Mouse (Mus musculus) layer of hippocampus, adult 9-10 months (tissue): Measurements from ENCODE around the gene Pheta1.

Experiments
- DNase-seq: peaks from one replicate; pipeline ENCODE4 v3.0.0; 2022; ENCODE audit warnings: low spot score

Gene Pheta1

GRCm38 (mm10) chr5:121848743-121849142, at the start of gene Pheta1:
TSS of gene Pheta1 (plus strand) at chr5:121848984.
- DNase-seq: peak; percentile 79

- DNase-seq: no peak
These were observed 41.6 kb upstream of the Pheta1 start for GRCm38 (mm10) chr5:121807186-121807585.

DNA sequence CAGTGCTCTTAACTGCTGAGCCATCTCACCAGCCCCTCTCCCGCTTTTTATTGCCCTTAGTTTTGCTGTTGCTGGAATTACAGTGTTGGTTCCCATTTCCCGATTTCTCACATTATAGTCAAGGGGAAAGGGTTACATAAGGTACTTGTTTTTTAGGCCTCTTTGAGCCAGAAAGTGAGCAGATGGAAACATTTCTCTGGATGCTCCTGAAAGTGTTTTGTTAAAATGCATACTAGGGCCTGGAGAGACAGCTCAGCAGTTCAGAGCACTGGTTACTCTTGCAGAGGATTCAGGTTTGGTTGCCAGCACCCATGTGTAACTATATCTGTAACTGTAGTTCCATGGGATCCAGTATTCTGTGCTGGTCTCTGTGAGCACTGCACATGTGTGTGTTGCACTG, 40.6 kb upstream of the Pheta1 start:
- no peak for DNase-seq

DNA sequence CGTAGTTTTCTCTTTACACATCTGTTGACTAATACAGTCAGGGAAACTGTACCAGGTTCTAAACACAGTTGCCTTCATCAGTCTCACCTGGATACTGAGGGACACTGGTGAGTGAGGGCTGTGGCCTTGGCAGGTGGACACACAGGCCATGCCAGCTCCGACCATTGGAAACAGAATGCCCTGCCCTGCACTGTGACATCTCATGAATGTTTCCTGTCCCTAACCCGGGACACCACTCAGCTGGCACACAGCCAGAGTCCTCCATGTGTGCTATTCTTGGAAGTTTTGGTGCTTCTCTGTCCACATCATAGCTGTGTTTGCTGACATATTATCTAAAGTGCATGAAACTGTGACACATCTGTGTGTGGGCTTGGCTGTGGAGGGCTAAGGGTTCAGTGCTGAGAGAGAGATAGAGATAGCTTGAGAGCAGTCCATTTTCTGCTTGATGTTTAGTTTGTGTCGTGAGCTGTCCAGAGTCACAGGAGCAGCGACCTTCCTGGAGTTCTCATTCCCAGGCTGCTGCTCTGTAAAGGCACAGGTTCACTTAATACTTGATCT, 39.0 kb upstream of the Pheta1 start:
- DNase-seq: no peak

DNA sequence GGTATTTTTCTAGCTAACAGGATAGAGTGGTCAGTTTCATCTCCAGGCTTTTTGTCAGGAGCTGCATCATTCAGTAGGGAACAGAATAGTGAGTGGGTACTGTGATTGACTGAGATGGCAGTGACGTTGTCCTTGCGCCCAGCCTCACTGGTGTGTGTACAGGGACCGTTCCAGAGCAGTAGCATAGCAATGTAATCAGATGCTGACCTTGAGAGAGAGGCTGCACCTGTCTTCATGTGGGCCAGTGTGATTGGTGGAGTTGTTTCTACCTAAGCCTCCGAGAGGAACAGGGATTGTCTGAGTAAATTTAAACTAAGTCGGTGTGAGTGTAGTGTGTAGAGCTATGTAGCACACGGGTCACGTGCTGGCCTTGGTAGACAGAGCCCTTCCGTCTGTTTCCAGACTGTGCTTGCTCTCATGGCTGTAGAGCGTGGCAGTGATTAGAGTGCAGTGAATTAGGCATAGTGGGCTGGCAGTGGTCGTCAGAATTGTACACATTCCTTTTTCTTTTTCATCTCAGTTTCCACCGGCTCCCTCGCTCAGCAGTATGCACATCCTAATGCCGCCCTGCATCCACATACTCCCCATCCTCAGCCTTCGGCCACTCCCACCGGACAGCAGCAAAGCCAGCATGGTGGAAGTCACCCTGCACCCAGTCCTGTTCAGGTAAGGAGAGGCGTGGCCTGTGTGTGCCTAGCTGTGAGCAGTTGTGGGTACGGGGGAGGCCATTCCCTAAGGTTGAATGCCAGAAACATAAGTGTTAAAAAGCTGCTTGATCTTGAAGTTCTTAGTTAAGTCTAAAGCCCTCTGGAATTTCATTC, 38.2 kb upstream of the Pheta1 start:
- no peak for DNase-seq

DNA sequence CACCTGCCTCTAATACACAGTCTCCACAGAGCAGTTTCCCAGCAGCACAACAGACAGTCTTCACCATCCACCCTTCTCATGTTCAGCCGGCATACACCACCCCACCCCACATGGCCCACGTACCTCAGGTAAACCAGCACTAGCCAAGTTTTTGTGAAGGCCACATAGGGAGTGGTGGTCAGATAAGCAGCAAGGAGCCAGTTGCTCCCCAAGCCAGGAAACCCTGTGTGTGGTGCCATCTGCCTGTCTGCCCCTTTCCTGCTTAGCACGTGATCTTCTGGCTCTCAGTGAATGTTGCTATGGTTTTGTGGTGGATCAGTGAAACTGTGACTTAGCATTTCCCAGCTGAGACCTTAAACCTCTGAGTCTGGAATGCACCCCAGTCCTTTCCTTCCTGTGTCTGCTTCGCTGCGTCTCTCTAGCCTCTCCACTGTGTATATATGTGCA, 37.3 kb upstream of the Pheta1 start:
- no peak for DNase-seq

DNA sequence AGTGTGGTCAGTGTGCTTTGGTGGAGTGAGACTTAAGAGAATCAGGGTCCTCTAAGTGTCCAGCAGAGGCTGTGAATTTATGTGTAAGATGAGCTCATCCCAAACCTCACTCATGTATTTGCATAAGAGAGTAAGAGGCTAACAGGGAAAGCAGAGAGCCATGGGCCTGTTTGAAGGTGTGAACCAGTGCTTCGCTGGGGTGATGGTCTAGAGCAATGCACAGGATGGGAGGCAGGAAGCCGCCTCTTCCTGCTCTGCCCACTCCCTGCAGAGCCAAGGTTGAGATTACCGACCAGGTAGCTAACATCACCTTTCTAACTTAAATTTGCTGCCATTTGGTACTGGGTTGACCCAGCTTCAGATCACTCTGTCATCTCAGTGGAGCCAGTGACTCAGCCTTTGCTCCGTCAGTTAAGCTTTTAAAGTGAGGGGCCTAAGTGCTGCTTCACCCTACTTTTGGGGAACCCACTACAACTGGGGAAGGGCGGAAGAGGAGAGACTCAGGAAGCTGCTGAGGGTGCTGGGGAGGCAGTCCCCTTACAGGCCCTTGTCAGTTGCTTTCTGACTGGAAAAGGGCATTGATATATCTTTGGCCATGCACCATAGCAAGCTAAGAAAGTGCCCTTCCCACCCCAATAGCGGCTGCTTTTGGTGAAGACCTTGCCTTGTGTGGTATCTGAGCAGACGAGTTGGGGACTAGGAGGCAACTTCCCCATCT, 36.1 kb upstream of the Pheta1 start:
- DNase-seq: no peak

DNA sequence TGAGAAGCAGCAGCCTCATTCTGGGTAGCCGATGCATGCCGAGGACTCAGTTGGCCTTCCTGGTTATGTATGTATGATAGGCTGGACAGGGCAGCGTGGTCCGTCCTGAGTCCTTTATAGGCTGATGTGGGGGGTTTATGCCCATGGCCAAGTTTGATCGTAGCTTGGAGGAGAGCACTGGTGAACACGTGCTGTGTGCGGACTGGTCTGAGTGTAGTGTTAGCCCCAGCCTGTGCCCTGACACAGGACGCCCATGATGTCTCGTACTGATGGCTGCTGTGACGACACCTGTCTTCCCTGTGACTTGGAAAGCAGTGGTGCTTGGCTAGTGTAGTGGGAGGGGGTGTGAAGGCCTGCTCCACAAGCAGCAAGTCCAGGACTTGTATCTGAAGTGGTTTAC, 35.0 kb upstream of the Pheta1 start:
- no peak for DNase-seq

DNA sequence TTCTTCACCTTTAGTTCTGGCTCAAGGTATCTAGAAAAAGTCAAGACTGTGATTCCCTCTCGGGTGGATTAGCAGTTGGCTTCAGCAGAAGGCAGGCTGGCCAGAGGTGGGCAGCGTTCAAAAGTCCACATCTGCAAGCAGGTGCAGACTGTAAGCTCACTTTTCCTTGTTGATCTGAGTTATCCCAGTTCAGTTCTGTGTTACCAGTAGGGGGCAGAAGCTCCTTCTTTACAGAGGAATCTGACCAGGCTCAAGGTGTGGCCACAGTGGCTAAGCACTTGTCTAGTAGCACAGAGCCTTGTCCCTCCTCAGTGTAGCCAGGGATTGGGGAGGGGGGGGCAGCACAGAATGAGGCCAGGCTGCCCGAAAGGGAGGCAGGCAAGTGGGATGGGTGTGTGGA, 33.7 kb upstream of the Pheta1 start:
- DNase-seq: peak; percentile 59

- no peak for DNase-seq
These were observed 32.9 kb upstream of the Pheta1 start for GRCm38 (mm10) chr5:121815867-121816380.

DNA sequence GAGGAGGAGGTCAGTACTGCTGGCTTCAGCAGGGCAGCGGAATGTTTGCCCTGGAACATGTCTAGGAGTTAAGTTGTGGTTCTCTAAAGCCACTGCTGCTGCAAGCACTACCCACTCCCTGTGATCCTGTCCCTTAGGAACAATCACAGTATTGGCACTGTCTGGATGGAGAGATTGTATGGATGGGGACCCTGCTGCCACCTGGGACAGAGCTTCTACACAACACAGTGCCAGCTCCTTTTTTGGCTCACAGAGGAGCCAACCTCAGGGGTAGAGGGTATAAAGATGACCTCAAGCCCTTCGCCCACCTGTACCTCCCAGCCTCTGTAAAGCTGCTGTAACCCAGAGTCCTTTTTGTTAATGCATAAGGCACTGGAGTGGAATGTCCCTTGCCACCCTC, 32.2 kb upstream of the Pheta1 start:
- no peak for DNase-seq

DNA sequence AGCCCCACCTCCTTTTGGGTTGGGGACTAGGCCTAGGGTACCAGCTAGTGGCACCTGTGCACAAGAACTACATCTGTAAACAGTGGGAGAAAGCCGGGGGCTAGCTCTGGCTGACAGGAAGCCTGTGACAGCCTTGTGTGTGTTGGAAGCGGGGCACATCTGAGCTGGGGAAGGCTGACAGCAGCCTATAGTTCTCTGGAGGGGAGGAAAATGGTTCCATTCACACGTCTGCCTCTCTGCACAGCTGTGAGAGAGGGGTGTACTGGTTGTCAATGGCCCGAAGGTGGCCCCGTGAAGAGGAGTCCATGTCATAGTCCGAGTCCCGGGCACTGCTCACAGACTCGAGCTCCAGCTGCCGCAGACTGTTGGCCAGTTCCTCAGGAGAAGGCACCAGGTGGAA, 31.2 kb upstream of the Pheta1 start:
- DNase-seq: no peak

GRCm38 (mm10) chr5:121818401-121818800, 30.4 kb upstream of the Pheta1 start:
- no peak for DNase-seq

DNA sequence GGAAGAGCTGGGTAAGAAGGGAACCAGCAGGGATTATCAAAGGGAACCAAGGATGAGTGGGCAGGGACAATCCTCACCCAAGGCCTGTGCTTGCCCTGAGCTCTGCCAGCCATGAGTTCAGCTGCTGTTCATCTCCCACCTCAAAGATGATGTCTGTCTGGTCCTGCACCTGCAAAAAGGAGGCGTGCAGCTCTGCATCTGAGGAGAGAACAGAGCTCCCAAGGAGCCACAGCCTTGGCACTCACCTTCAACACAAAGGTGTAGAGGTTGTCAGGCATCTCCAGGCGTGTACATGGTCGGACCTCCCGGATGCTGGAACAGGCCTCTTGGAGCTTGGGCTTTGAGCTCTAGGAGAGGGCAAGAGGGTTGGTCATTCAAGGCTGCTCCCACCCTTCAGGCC, 29.9 kb upstream of the Pheta1 start:
- no peak for DNase-seq

DNA sequence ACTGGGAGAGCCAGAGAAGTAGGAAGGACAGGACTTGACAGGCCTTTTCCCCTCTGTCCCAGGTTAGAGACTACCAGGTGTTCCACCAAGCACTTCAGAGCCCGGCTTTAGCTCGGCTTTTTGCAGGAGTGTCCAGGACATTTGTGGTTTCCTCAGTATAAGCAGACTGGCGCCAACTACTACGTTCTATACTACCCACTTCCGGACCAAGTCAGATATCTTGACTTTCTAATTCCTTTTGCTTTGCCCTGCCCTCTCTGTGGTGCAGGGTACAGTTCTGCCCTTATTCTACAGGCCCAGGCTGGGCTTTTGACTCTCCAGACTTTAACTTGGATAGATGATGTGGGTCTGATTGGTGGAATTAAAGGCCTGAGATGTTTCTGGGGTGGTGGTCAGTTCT, 29.2 kb upstream of the Pheta1 start:
- DNase-seq: no peak

- no peak for DNase-seq
These were observed 28.6 kb upstream of the Pheta1 start for GRCm38 (mm10) chr5:121820161-121820560.

DNA sequence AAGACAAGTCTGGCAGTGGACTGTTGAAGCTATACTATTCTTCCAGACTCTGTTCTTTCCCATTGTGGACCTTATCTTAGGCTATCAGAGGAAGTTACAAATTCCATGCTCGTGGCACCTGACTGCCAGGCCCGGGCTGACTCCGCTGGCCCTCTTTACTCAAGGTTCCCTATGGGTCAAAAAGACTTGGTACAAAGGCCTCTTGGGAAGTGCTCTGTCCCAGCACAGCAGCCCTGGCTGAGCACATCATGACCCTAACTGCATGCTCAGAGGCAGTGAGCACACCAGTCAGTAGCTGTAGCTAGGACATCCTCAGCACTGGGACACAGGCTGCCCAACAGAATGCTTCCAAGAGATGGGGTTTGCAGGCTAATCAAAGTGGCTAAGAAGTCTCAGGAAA, 28.1 kb upstream of the Pheta1 start:
- no peak for DNase-seq

GRCm38 (mm10) chr5:121821116-121821515, 27.7 kb upstream of the Pheta1 start:
- DNase-seq: no peak

GRCm38 (mm10) chr5:121821552-121821951, 27.2 kb upstream of the Pheta1 start:
- DNase-seq: no peak

- no peak for DNase-seq
These were observed 25.8 kb upstream of the Pheta1 start for GRCm38 (mm10) chr5:121822786-121823505.

DNA sequence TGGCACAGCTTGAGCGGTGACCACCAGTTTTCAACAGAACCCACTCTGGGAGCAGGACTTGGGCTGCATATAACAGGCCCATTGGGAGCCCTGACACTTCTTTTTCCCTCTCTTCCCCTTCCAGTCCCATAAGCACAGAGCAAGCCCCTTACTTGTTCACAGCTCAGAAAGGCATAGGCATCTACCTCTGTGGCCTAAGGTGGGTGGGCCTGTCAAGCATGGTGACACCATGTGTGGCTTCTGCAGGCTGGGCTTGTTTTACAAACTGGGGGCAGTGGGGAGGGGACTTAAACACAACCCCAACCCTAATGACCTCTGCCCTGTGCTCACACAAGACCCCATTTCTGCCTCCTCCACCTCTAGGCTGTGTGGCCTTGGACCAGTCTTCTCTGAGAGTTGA, 25.1 kb upstream of the Pheta1 start:
- no peak for DNase-seq

GRCm38 (mm10) chr5:121824121-121824520, 24.7 kb upstream of the Pheta1 start:
- no peak for DNase-seq
